Mouse (Mus musculus): ENCODE results near the gene Prg2. TPM values are rescaled to one million over a fixed set of nuclear protein-coding genes. Genes with fewer than 3 reads are reported as not detected.

Prg2 gene
- polyA plus RNA-seq (2016; fragmentation: Nextera tagmentation; extraction: Ambion mirVana) = not detected in 2 replicates

DNA sequence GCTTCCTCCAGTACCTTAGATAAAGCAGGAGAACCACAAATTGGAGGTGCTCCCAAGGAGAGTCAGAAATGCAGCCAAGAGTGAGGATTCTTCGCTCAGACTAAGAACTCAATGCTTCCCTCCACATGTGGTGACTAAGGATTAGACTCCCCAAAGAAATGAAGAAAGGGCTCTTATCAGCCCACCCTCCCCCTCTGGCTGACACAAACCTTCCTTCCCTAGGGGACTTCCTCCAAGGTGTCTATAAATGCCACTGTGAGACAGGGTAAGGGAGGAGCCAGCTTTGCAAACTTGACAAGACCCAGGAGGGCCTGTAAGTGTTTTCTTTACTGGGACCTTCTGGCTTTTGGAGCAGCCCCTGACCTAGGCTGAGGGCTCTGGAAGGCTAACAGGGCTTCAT lies at the start of gene Prg2:
Prg2 (plus strand) TSS at position 274 of the 400 bp plus-strand sequence.
- no peak for ATAC-seq (ENCODE audit: low FRiP score)
- Histone ChIP-seq H3K9me3 (no peaks in the 10 kb centered on the region), H3K4me2 (no peak within 1 kb of the TSS), H3K4me3 (replicated peaks) (no peak within 1 kb of the TSS), H3K27me3 (no peaks in the 10 kb centered on the region), H3K4me1 (no peaks in the 10 kb centered on the region), H3K27ac (no peak within 1 kb of the TSS), H3K9ac (no peak within 1 kb of the TSS), H3K36me3 (replicated peaks) (no peaks in the 10 kb centered on the region)
- WGBS = 14% methylated on average over 1 of the region's 1 CpGs

DNA sequence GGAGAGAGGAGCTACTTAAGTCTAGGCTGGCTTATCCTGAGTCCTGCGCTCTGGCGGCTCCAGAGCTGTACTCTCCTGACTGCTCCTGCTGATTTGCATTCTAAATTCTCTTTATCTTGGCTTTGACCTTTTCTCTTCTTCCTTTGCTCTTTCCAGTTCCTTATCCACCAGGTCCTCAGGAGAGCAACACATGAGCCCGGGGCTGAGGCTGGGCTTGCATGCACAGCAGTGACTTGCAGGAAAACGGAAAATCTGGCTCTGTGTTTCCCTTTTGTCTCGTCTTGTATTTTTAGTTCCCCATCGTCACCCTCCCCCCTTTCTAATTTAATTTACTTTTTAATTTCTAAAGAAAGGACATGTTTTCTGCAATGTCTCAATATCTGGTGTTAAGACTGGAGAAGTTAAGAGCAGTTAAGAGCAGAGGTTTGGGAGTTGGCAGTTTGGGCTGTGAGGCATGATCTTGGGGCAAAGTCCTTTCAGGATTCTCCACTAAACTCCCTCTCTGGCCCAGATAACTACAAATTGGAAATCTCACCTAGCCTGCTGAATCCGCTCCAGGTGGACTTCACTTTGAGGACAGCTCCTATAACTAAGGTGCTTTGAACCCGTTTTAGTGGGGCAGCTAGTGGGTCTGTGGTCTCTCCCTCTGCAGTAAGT lies 46.1 kb upstream of the Prg2 start:
- H3K4me2 ChIP-seq = no peak overlapping the region
- 76% methylated on average over 8 of the region's 8 CpGs for WGBS
- H3K27me3 ChIP-seq = no peaks in the 10 kb centered on the region
- H3K27ac ChIP-seq = no peak overlapping the region
- peaks cover 14% of the 10 kb centered on the region for H3K4me1 ChIP-seq
- H3K9me3 ChIP-seq = no peaks in the 10 kb centered on the region
- H3K9ac ChIP-seq = no peak overlapping the region
- ATAC-seq (ENCODE audit: low FRiP score) = no peak
- H3K36me3 ChIP-seq (replicated peaks) = no peaks in the 10 kb centered on the region
- no peak overlapping the region for H3K4me3 ChIP-seq (replicated peaks)

- 55% methylated on average over 4 of the region's 4 CpGs for WGBS
- Histone ChIP-seq H3K27me3 (no peaks in the 10 kb centered on the region), H3K4me2 (no peak overlapping the region), H3K4me3 (replicated peaks) (no peak overlapping the region), H3K9ac (no peak overlapping the region), H3K9me3 (no peaks in the 10 kb centered on the region), H3K36me3 (replicated peaks) (no peaks in the 10 kb centered on the region), H3K4me1 (peaks cover 14% of the 10 kb centered on the region), H3K27ac (no peak overlapping the region)
- ATAC-seq (ENCODE audit: low FRiP score) = no peak
Observed at GRCm38 (mm10) chr2:84934649-84935007, 45.6 kb upstream of the Prg2 start.

DNA sequence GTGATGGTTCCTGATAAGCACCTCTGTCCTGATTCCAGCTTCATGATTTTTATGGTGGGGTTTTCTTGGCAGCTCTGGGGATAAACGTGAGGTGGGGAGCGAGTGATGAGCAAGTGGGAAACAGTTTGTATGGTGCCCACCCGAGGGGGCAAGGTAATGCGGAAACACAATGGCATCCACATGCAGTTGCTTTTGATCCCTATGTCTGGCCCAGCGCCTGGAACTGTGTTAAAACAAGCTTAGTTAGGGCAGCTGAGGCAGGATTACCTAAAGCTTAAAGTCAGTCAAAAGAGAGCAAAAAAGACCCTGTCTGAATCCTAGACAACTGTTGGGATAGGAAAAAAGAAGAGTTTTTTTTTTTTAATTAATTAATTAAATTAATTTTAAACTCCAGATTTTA lies 45.2 kb upstream of the Prg2 start:
- no peak overlapping the region for H3K27ac ChIP-seq
- no peak overlapping the region for H3K4me3 ChIP-seq (replicated peaks)
- H3K36me3 ChIP-seq (replicated peaks) = no peaks in the 10 kb centered on the region
- 57% methylated on average over 5 of the region's 5 CpGs for WGBS
- H3K27me3 ChIP-seq = no peaks in the 10 kb centered on the region
- no peak overlapping the region for H3K9ac ChIP-seq
- no peak overlapping the region for H3K4me2 ChIP-seq
- no peak for ATAC-seq (ENCODE audit: low FRiP score)
- H3K9me3 ChIP-seq = no peaks in the 10 kb centered on the region
- peaks cover 14% of the 10 kb centered on the region for H3K4me1 ChIP-seq

- H3K36me3 ChIP-seq (replicated peaks) = no peaks in the 10 kb centered on the region
- no peaks in the 10 kb centered on the region for H3K9me3 ChIP-seq
- peak; percentile 79 for ATAC-seq (ENCODE audit: low FRiP score)
- peak within 1 kb of the TSS; percentile 42; the same call in 1 of the 2 replicates for H3K9ac ChIP-seq
- H3K4me3 ChIP-seq (replicated peaks) = peak within 1 kb of the TSS; percentile 37
- H3K4me1 ChIP-seq = peaks cover 14% of the 10 kb centered on the region
- peak within 1 kb of the TSS; percentile 55 for H3K4me2 ChIP-seq
- no peaks in the 10 kb centered on the region for H3K27me3 ChIP-seq
- 0 out of 2 replicates have a peak within 1 kb of the TSS, but pooled peaks have one; percentile 25 for H3K27ac ChIP-seq
- WGBS = 22% methylated on average over 38 of the region's 38 CpGs
Observed at GRCm38 (mm10) chr2:84936474-84937429, 43.5 kb upstream of the Prg2 start, which contains the start of gene Slc43a3. Slc43a3 (plus strand) TSS chr2:84936579.

- H3K9me3 ChIP-seq = no peaks in the 10 kb centered on the region
- no peak for ATAC-seq (ENCODE audit: low FRiP score)
- 83% methylated on average over 3 of the region's 3 CpGs for WGBS
- H3K27ac ChIP-seq = 0 out of 2 replicates have a peak overlapping the region, but pooled peaks have one; percentile 16
- no peak overlapping the region for H3K4me3 ChIP-seq (replicated peaks)
- H3K9ac ChIP-seq = no peak overlapping the region
- H3K27me3 ChIP-seq = no peaks in the 10 kb centered on the region
- H3K36me3 ChIP-seq (replicated peaks) = no peaks in the 10 kb centered on the region
- peaks cover 14% of the 10 kb centered on the region for H3K4me1 ChIP-seq
- peak overlapping the region; percentile 55 for H3K4me2 ChIP-seq
Observed at GRCm38 (mm10) chr2:84937491-84938150, 42.6 kb upstream of the Prg2 start.

DNA sequence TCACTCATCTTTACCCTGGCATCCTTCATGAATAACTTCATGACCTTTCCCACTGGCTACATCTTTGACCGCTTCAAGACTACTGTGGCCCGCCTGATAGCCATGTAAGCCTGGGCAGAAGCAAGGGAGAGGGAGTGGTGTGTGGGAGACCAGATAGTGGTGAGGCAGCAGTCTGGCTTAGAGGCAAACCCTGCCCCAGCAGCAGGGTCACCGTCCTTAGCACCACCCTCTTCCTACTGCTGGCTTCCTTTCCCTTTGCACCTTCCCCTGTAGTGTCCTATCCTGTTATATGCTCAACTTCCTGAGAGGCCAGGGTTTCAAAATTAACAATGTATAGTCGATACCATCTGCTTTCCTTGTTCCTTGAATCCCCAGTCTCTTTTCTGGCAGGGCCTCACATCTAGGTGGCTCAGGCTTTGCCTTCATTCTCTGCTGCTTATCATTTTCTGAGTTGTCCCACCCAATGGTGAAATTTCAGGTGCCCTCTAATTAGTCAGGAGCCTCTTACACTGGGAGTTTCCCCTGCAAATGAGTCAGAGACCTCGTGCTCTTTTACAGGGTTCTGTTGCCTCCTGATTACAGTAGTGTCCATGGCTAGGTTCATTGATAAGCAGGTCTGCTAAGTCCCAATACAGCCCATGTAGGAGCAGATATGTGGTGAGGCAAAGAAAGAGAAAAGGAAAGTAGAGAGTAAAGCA lies 41.9 kb upstream of the Prg2 start:
- H3K9me3 ChIP-seq = no peaks in the 10 kb centered on the region
- no peak overlapping the region for H3K4me3 ChIP-seq (replicated peaks)
- ATAC-seq (ENCODE audit: low FRiP score) = no peak
- no peak overlapping the region; the same call in 1 of the 2 replicates for H3K27ac ChIP-seq
- peak overlapping the region; percentile 55; the same call in 1 of the 2 replicates for H3K4me2 ChIP-seq
- no peaks in the 10 kb centered on the region for H3K27me3 ChIP-seq
- 89% methylated on average over 5 of the region's 5 CpGs for WGBS
- no peak overlapping the region for H3K9ac ChIP-seq
- H3K4me1 ChIP-seq = peaks cover 14% of the 10 kb centered on the region
- H3K36me3 ChIP-seq (replicated peaks) = no peaks in the 10 kb centered on the region

- Histone ChIP-seq H3K4me1 (peaks cover 14% of the 10 kb centered on the region), H3K4me3 (replicated peaks) (no peak overlapping the region), H3K9ac (no peak overlapping the region), H3K27ac (no peak overlapping the region), H3K27me3 (no peaks in the 10 kb centered on the region), H3K4me2 (no peak overlapping the region), H3K9me3 (no peaks in the 10 kb centered on the region), H3K36me3 (replicated peaks) (no peaks in the 10 kb centered on the region)
- 91% methylated on average over 3 of the region's 3 CpGs for WGBS
- no peak for ATAC-seq (ENCODE audit: low FRiP score)
Observed at GRCm38 (mm10) chr2:84939306-84939705, 41.0 kb upstream of the Prg2 start.

GRCm38 (mm10) chr2:84939711-84940110 lies 40.5 kb upstream of the Prg2 start:
- ATAC-seq (ENCODE audit: low FRiP score) = no peak
- Histone ChIP-seq H3K36me3 (replicated peaks) (no peaks in the 10 kb centered on the region), H3K9me3 (no peaks in the 10 kb centered on the region), H3K9ac (no peak overlapping the region), H3K27me3 (no peaks in the 10 kb centered on the region), H3K4me2 (no peak overlapping the region), H3K4me1 (peaks cover 11% of the 10 kb centered on the region), H3K27ac (no peak overlapping the region), H3K4me3 (replicated peaks) (no peak overlapping the region)
- WGBS = 96% methylated on average over 6 of the region's 6 CpGs

- no peak for ATAC-seq (ENCODE audit: low FRiP score)
Observed at GRCm38 (mm10) chr2:84941332-84941731, 38.9 kb upstream of the Prg2 start.

DNA sequence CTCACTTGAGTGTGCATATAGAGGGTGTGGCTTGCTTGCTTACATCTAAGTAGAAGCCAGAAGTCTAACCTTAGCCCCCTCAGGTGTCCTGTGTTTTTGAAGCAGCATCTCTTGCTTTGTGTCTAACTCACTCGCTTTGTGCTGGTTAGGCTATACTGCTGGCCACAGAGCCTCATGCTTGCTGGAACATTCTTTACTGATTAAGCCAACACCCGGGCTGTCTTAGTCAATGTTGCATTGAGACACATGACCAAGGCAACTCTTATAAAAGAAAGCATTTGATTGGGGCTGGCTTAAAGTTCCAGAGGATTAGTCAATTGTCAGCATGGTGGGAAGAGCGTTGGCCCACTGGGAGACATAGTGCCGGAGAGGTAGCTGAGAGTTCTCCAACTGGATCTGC lies 38.5 kb upstream of the Prg2 start:
- WGBS = 82% methylated on average over 4 of the region's 4 CpGs
- Histone ChIP-seq H3K9ac (no peak overlapping the region), H3K9me3 (no peaks in the 10 kb centered on the region), H3K4me1 (peaks cover 4% of the 10 kb centered on the region; the same call in 1 of the 2 replicates), H3K4me3 (replicated peaks) (no peak overlapping the region), H3K36me3 (replicated peaks) (no peaks in the 10 kb centered on the region), H3K4me2 (no peak overlapping the region), H3K27ac (no peak overlapping the region), H3K27me3 (no peaks in the 10 kb centered on the region)
- no peak for ATAC-seq (ENCODE audit: low FRiP score)

More at GRCm38 (mm10) chr2:84941332-84941731, 38.9 kb upstream of the Prg2 start:
- H3K27me3 ChIP-seq = no peaks in the 10 kb centered on the region
- H3K9me3 ChIP-seq = no peaks in the 10 kb centered on the region
- H3K4me1 ChIP-seq = peaks cover 7% of the 10 kb centered on the region
- no peak overlapping the region for H3K27ac ChIP-seq
- WGBS = 82% methylated on average over 2 of the region's 2 CpGs
- H3K4me2 ChIP-seq = no peak overlapping the region
- no peaks in the 10 kb centered on the region for H3K36me3 ChIP-seq (replicated peaks)
- no peak overlapping the region for H3K4me3 ChIP-seq (replicated peaks)
- no peak overlapping the region for H3K9ac ChIP-seq

Measured in forebrain, embryonic 12.5 days (tissue).